Mouse (Mus musculus) spleen, adult 2 months (tissue): ENCODE measurements at regions not wholly inside any gene's neighbourhood (a gene's known extent, or its start where the extent isn't known, plus 50 kb on each side); places are given as distances from the start of the nearest gene placed in this dataset.

Experiments
- CTCF ChIP-seq: fragments of 200-500 bp; IDR thresholded peaks from 2 replicates; pipeline ENCODE4 v1.5.1; 2011; ENCODE audit warnings: mild to moderate bottlenecking, inconsistent platforms; ENCODE audit not compliant: insufficient read depth, insufficient read length, insufficient replicate concordance; ENCODE audit errors: extremely low read depth
- POLR2A ChIP-seq: fragments of 200-500 bp; IDR thresholded peaks from 2 replicates; pipeline ENCODE4 v1.6.1; 2011; ENCODE audit warnings: low read depth, low read length, inconsistent platforms

DNA sequence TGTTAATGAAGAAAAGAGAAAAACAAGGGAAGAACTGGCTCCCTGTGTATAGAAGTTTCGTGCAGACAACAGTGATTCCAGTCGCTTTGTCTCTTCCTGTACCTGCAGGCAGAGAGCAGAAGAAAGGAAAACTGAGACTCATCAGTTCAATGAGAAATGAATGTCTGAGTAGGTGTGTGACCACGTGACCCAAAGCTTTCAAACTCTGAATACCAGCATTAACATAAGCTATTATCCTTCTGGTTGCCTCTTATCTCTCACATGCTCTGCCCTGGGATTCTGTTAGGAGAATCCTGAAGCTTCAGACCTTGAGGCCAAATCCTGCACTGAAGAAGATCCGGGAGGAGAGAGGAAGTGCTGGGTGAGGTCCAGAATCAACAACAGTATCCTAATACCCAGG is 91.1 kb upstream of the Jun start:
- TF ChIP-seq POLR2A (no peak), CTCF (no peak)
